Mouse (Mus musculus): ENCODE measurements around the gene Slc22a17. TPM values are rescaled to one million over a fixed set of nuclear protein-coding genes. Genes with fewer than 3 reads are reported as not detected.

Gene Slc22a17
- polyA plus RNA-seq, 2 experiments: 57.9 to 403 TPM

DNA sequence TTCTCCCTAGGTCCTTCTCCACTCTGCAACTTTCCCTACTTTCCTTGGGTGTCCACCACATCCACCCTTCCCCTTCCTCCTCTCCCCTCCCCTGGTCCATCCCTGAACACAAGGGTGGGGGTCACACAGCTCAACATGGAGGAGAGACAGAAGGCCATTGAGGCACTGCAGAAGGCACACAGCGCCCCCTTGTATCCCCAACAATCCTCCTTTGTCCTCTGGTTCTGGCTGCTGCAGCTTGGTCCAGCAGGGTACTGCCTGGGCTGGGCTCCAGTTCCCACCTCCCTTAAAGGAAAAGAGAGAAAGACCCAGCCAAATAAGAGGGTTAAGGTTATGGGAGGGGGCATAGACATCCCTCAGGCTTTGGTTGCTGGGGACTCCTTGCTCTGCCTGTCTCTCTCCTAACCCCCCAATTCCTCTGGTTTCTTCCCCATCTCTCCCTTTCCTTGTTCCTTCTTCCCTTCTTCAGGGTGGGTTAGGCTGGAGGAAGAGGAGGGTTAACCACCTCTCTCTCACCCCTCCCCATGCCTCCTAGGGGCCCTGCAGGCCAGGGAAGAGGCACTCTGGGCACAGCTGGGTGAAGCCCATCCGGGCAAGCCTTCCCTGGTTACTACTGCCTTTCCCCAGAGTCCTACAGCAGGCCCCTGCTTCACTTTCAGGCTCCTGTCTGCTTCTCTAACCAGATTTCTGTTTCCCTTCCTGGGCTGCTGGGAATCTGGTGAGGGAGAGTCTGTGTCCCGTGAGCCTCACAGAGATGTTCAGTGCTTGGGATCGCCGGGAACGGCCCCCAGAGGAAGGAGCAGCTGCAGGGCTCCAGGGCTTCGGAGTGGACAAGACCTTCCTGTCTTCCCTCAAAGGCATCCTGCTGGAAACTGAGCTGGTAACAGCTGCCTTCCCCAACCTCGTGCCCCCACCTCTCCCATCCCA lies 23.2 kb upstream of the Slc22a17 start, which contains the start of gene Cmtm5:
Gene Cmtm5, plus strand, starts transcription at position 358 of the 927 bp plus-strand sequence.
- Histone ChIP-seq H3K9me3 (ENCODE audit: control insufficient read depth, low read length) (no peaks in the 10 kb centered on the region), H3K27me3 (ENCODE audit: control insufficient read depth, insufficient read depth, low read length) (no peaks in the 10 kb centered on the region), H3K4me1 (ENCODE audit: control insufficient read depth, insufficient read depth, low read length) (peaks cover 21% of the 10 kb centered on the region), H3K36me3 (ENCODE audit: control insufficient read depth, insufficient read depth, low read length) (no peaks in the 10 kb centered on the region), H3K4me2 (replicated peaks; ENCODE audit: low read depth, low read length, severe bottlenecking) (peak within 1 kb of the TSS; percentile 20), H3K4me3 (replicated peaks; ENCODE audit: low read length) (peak within 1 kb of the TSS; percentile 10), H3K9ac (ENCODE audit: low read depth, low read length, severe bottlenecking) (peak within 1 kb of the TSS; percentile 43), H3K27ac (replicated peaks; ENCODE audit: low read depth, low read length) (peak within 1 kb of the TSS; percentile 77)
- 26% methylated on average over 8 of the region's 8 CpGs for WGBS
- peak; percentile 51 for DNase-seq (ENCODE audit: low spot score)
- TF ChIP-seq POLR2A (IDR thresholded peaks at IDR 0.05; ENCODE audit: borderline replicate concordance, extremely low read depth, insufficient read depth, insufficient read length): no peak
- peak; percentile 76 for ATAC-seq (ENCODE audit: low FRiP score, low read depth)

DNA sequence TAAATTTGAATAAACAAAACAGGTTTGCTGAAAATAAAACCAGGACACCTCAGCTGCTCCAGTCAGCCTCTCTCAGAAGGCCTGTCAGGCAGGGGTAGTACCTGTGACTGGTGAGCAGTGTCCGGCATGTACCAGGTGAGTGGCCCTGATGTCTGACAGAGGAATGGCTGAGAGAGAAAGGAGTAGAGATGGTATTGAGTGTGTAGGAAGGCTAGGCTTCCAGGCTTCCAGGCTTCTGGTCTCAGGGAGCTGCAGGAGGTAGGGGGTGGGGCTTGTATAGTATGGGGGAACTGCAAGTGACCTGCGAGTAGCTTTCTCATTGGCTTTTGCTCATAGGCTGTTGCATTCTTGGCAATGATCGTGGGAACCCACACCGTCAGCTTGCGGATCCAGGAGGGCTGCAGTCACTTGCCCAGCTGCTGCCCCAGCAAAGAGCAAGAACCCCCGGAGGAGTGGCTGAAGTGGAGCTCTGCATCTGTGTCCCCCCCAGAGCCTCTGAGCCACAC lies 19.8 kb upstream of the Slc22a17 start, which contains the start of gene Il25:
Gene Il25, plus strand, starts transcription at position 51 of the 506 bp plus-strand sequence.
- H3K9ac ChIP-seq (ENCODE audit: low read depth, low read length, severe bottlenecking): no peak within 1 kb of the TSS
- TF ChIP-seq POLR2A (IDR thresholded peaks at IDR 0.05; ENCODE audit: borderline replicate concordance, extremely low read depth, insufficient read depth, insufficient read length): no peak

DNA sequence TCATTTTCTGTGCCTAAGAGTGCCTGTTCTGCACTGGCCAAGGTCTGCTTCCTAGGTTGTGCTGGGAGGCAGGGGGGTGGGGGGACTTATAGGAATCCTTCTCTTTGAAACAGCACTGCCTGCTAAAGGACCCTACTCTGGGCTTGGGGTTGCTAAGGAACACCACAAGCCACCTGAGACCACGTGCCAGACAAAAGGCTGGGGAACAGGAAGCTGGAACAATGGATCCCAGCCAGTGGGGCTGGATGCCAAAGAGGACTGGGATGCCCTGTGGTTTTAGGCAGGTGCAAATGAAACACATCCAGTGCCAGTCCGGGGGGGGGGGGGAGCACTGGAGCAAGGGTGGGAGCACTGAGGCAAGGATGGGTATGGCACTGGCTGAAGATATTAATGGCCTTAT lies 17.5 kb upstream of the Slc22a17 start:
- 31% methylated on average over 2 of the region's 2 CpGs for WGBS
- peaks cover 23% of the 10 kb centered on the region for H3K4me1 ChIP-seq (ENCODE audit: control insufficient read depth, insufficient read depth, low read length)
- no peaks in the 10 kb centered on the region for H3K27me3 ChIP-seq (ENCODE audit: control insufficient read depth, insufficient read depth, low read length)
- H3K4me3 ChIP-seq (replicated peaks; ENCODE audit: low read length): no peak overlapping the region
- DNase-seq (ENCODE audit: low spot score) (no peak), ATAC-seq (ENCODE audit: low FRiP score, low read depth) (no peak)
- no peaks in the 10 kb centered on the region for H3K9me3 ChIP-seq (ENCODE audit: control insufficient read depth, low read length)
- no peak overlapping the region for H3K9ac ChIP-seq (ENCODE audit: low read depth, low read length, severe bottlenecking)
- no peaks in the 10 kb centered on the region for H3K36me3 ChIP-seq (ENCODE audit: control insufficient read depth, insufficient read depth, low read length)
- no peak overlapping the region for H3K27ac ChIP-seq (replicated peaks; ENCODE audit: low read depth, low read length)
- no peak overlapping the region for H3K4me2 ChIP-seq (replicated peaks; ENCODE audit: low read depth, low read length, severe bottlenecking)
- no peak for TF ChIP-seq POLR2A (IDR thresholded peaks at IDR 0.05; ENCODE audit: borderline replicate concordance, extremely low read depth, insufficient read depth, insufficient read length)

More for the DNA sequence above, 19.8 kb upstream of the Slc22a17 start, which contains the start of gene Il25:
- Histone ChIP-seq H3K4me1 (ENCODE audit: control insufficient read depth, insufficient read depth, low read length) (peaks cover 28% of the 10 kb centered on the region), H3K4me3 (replicated peaks; ENCODE audit: low read length) (no peak within 1 kb of the TSS), H3K27me3 (ENCODE audit: control insufficient read depth, insufficient read depth, low read length) (no peaks in the 10 kb centered on the region), H3K4me2 (replicated peaks; ENCODE audit: low read depth, low read length, severe bottlenecking) (no peak within 1 kb of the TSS), H3K9me3 (ENCODE audit: control insufficient read depth, low read length) (no peaks in the 10 kb centered on the region), H3K27ac (replicated peaks; ENCODE audit: low read depth, low read length) (no peak within 1 kb of the TSS), H3K36me3 (ENCODE audit: control insufficient read depth, insufficient read depth, low read length) (no peaks in the 10 kb centered on the region)
- 21% methylated on average over 5 of the region's 6 CpGs for WGBS
- DNase-seq (ENCODE audit: low spot score): peak; percentile 62
- ATAC-seq (ENCODE audit: low FRiP score, low read depth): peak; percentile 60; the same call in 1 of the 2 replicates

DNA sequence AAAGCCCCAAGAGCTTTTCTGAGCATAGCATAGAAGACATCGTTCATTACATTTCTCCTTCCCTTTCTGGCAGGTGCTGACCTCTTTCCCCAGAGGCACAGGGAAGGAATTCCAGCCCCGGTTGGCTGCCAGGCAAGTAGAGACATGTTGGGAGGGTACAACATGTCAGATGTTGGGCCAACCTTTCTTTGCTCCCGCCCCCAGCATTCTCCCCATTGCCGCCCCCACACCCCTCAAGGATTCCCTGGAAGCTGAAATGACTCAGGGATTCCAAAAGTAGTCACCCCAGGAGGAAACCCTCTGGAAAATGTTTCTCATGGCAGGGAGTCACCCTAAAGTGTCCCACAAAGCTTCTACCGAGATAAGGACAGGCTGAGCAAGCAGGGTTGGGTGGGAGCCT lies 16.9 kb upstream of the Slc22a17 start:
- no peak overlapping the region for H3K9ac ChIP-seq (ENCODE audit: low read depth, low read length, severe bottlenecking)
- no peaks in the 10 kb centered on the region for H3K27me3 ChIP-seq (ENCODE audit: control insufficient read depth, insufficient read depth, low read length)
- H3K4me1 ChIP-seq (ENCODE audit: control insufficient read depth, insufficient read depth, low read length): peaks cover 22% of the 10 kb centered on the region
- no peak overlapping the region for H3K4me3 ChIP-seq (replicated peaks; ENCODE audit: low read length)
- H3K36me3 ChIP-seq (ENCODE audit: control insufficient read depth, insufficient read depth, low read length): no peaks in the 10 kb centered on the region
- no peak for TF ChIP-seq POLR2A (IDR thresholded peaks at IDR 0.05; ENCODE audit: borderline replicate concordance, extremely low read depth, insufficient read depth, insufficient read length)
- ATAC-seq (ENCODE audit: low FRiP score, low read depth) (no peak), DNase-seq (ENCODE audit: low spot score) (no peak)
- no peak overlapping the region for H3K4me2 ChIP-seq (replicated peaks; ENCODE audit: low read depth, low read length, severe bottlenecking)
- 67% methylated on average over 5 of the region's 5 CpGs for WGBS
- no peaks in the 10 kb centered on the region for H3K9me3 ChIP-seq (ENCODE audit: control insufficient read depth, low read length)
- no peak overlapping the region for H3K27ac ChIP-seq (replicated peaks; ENCODE audit: low read depth, low read length)

DNA sequence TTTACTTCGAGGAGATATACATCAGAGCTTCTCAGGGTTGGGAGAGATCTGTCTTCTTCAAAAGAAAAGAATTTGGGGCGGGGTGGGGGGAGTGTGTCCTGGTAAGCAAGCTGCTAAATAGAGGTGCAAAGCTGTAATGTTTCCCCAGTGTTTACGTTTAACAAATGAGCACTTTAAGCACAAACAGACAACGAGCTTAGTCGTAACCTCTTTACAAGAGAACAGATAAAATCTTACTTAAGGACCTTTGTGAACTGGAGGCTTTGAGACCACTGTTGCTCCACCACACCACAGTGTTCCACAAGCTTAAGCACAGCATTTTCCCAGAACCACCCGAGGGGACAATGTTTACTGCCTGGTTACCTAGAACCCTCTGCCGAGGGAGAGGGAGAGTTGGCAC lies 14.4 kb upstream of the Slc22a17 start:
- no peak for TF ChIP-seq POLR2A (IDR thresholded peaks at IDR 0.05; ENCODE audit: borderline replicate concordance, extremely low read depth, insufficient read depth, insufficient read length)
- H3K4me2 ChIP-seq (replicated peaks; ENCODE audit: low read depth, low read length, severe bottlenecking): peak overlapping the region; percentile 96
- H3K9ac ChIP-seq (ENCODE audit: low read depth, low read length, severe bottlenecking): peak overlapping the region; percentile 95
- peak overlapping the region; percentile 100 for H3K27ac ChIP-seq (replicated peaks; ENCODE audit: low read depth, low read length)
- 6% methylated on average over 7 of the region's 7 CpGs for WGBS
- peaks cover 3% of the 10 kb centered on the region for H3K36me3 ChIP-seq (ENCODE audit: control insufficient read depth, insufficient read depth, low read length)
- DNase-seq (ENCODE audit: low spot score) (no peak), ATAC-seq (ENCODE audit: low FRiP score, low read depth) (no peak)
- H3K27me3 ChIP-seq (ENCODE audit: control insufficient read depth, insufficient read depth, low read length): no peaks in the 10 kb centered on the region
- peak overlapping the region; percentile 65 for H3K4me3 ChIP-seq (replicated peaks; ENCODE audit: low read length)
- no peaks in the 10 kb centered on the region for H3K9me3 ChIP-seq (ENCODE audit: control insufficient read depth, low read length)
- H3K4me1 ChIP-seq (ENCODE audit: control insufficient read depth, insufficient read depth, low read length): peaks cover 26% of the 10 kb centered on the region

Data from limb, embryonic 14.5 days (tissue).